Mouse (Mus musculus) right cerebral cortex, postnatal 4 days (tissue): ENCODE measurements at regions not wholly inside any gene's neighbourhood (a gene's known extent, or its start where the extent isn't known, plus 50 kb on each side); places are given as distances from the start of the nearest gene placed in this dataset.

ENCODE experiments used
- DNase-seq: peaks from one replicate; pipeline ENCODE4 v3.0.0-alpha.2; 2022

DNA sequence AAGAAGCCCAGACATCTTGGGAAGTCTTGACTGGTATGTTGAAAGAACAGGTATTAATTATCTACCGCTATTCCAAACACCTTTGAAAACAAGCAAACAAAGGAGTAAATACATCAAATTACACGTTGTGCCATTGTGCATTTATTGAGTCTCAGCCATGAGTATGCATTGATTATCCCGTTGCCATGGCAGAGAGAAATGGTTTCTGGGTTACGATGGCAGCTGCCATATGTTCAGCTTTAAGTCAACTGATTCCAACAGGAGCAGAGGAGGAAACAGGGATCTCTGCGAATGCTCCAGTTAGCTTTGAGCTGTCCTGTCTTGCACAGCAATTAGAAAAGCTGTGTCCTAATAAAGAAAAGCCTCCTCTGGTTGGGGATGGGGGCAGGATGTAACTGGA, 475.4 kb downstream of the Tox3 start:
- no peak for DNase-seq

DNA sequence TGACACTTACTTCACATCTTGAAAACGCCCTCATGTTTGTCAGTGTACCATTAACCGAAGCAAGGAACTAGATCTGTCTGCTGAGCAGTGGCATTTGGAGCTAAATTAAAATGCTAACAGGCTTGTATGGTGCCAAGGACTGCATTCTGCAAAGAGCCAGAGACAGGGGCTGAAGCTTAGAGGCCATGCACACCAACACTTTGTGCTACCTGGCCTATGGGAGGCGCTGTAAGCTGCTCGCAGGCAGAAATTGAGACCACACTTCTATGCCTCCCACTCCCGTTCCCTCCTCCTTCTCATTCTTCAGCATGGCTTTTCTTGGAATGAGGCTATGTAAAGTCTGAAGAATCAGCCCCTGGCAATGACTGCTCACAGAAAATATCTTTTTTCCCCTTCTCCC, 476.2 kb downstream of the Tox3 start:
- DNase-seq: peak; percentile 16

DNA sequence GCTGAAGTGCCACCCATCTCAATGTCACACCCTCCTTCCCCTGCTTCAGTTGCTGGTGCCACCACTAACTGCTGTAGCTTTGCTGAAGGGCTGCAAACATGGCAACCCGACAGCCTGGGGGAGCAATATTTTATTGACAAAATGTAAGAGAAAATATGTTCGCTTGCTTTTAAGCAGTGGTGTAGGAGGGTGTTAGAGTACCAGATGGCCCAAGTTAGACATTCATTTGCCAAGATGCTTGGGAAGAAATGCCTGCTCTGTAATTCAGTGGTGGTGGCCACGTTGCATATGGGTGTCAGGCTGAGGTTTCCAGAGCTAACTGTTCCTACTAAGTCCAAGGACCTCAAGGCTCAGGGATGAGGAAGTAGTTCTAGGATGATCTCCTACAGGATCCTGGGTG, 488.3 kb downstream of the Tox3 start:
- peak; percentile 9 for DNase-seq

DNA sequence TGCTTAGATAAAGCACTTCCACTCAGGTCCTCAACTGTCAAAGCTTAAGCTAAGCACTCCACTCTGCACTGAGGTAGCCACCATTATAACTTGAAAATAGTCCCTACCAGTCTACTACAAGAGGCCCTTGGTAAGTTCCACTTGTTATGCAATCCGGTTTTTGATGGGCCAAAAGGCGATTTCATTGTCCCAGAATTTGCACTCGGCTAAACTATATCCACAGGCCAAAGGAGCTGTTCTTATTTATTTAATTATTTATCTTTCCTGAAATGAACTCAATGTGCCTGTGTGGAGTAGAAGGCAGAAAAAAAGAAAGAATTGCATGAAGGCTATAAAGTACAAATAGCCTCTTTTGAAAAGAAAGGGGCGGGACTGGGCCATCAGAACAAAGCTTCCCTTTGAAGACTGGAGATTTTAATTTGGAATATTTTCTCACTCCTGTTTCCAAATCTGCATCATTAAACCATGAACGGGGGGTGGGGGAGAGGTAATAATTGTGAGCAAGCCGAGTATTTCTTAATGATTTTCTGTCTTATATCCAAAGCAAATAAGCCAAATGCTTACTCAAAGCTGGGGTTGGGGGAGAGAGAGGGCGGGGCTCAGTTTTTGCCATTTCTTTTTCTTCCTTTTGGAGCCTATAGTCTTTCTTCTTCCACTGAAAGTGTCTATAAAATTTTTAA, 489.3 kb downstream of the Tox3 start:
- no peak for DNase-seq

DNA sequence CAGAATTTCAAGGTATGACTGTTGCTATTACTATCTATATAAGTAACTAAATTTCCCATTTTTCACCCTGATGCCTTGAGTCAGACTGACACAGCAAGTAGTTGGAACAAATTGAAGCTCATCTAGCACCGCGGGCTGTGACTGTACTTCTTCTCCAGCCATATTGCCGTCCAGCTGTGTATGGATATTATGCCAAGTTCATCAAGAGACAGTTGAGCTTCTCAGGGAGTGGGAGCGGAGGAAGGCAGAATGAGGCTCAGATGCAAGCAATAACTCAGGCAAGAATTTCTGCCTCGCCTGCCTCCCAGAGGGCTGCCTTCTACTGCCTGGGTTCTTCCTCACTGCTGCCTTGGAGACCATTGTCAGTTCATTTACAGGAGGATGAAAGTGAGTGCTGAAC, 492.6 kb downstream of the Tox3 start:
- no peak for DNase-seq

DNA sequence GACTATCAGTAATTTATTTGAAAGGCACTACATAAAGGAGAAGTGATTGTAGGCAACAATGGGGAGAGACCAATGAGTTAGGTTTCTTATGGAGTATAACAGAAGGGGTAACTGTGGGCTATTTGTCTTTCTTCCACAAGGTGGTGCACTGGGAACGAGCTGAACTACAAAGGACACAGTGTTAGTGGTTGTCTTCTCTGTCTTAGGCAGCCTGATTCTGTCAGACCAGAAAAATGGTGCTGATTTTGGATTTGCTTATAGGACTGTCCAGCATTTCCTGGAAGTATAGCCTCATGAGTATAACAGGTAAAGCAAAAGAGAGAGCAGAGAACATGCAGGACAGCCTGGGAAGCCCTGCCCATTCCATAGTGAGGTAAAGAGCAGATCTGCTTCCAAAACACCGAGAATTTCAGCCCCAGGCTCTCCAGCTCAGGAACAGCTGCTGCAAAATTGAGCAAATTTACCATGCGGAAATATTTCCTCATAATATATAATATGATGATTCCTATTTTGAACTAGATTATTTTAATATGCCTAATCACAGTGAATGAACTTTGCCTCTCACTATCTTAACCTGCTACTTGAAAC, 497.8 kb downstream of the Tox3 start:
- peak; percentile 61 for DNase-seq

DNA sequence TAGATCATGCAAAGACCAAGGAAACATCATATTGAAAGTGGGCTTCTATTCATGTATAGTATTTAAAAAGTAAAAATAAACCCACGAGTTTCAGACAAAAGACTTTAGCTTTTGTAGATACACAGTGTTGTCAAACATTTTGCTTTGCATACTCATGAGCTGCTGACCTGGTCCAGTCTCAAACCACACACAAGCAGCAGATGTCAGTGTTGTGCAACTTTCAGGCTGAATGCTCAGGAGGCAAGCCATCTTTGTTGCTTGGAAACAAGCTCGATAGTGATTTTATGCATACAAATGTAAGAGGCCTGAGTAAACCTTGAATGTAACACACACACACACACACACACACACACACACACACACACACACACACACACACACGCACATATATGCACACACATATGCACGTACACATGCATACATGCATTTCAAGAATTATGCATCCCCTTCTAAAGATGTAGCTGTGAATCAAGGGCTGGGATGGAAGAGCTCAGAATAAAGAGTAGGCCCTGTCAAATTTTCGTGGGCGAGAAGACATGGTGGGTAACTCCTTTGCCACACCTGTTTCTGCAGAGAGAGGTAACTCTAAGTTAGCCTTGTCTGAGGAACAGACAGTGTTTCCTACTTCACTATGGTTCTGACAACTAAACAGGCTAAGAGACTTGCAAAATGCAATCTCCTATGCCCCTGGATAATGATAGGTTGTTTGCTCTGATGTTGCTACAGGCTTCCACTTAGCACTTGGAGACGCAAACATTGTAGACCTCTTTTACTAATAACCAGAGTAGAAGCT, 498.5 kb downstream of the Tox3 start:
- DNase-seq: peak; percentile 68

DNA sequence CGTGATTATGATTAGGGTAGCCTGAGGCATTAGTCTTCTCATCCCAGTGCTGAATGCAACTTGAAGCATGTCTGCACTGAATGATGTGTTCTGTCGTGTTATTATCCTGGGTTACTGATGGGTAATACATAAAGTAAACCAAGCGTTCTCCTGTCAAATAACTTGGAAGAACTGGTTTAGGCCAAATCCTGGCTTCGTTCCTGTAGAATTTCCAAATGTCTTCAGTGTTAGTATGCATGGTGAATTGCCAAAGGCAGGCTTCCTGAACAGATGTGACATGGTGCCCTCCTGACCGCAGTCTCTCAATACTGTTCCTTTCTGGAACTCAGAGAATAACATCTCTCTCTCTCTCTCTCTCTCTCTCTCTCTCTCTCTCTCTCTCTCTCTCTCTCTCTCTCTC, 509.6 kb downstream of the Tox3 start:
- DNase-seq: no peak

DNA sequence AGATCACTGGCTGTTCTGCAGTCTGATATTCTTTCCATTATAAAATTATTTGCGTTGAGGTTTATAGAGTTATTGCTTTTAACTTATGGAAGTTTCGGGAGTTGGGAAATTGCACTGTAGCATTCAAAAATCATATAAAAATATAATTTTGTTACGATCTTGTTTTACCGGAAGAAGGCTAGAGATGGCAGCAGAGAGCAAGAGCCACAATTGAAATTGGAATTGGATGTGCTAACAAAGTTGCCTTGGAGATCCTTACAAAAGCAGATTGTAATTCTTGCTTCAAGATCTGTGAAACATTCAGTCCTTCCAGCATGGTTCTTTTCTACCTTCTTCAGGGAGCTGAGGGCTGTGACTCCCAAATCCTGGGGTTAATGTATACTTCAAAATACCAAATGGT, 514.4 kb downstream of the Tox3 start:
- peak; percentile 4 for DNase-seq

DNA sequence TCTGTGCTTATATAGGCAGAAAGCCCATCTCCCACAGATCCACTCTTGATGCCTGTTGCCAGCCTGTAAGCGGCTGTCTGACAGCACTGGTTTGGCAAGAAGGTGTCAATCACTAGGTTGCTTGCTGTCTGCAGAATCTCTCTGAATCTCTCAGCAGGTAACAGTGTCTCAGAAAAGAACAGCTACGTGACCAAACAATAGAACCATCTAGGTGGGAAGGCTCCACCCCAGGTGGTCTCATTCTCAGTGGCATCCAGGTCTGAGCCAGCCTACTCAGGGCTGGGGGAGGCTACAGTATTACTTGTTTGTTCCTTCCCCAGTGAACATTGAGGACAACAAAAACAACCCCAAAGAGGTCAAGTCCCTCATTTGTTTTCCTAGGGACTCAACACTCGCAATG, 523.6 kb downstream of the Tox3 start:
- no peak for DNase-seq

DNA sequence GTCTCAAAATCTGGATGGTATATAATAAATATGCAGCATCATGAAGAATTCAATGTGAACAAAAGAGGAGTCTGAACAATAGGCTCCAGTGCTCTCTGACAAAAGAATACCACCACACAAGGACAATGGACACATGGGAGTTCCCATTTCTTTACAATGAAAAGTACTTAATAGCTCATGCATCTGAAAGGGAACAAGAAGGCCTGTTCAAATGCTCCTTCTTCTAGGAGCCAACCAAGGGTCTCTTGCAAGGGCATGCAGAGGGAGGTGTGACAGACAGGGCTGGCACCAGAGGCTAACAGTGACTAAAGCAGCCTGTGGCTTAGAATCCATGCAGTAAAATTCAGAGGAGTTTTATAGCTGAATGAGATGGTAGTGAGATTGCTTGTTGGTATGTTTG, 524.5 kb downstream of the Tox3 start:
- no peak for DNase-seq

DNA sequence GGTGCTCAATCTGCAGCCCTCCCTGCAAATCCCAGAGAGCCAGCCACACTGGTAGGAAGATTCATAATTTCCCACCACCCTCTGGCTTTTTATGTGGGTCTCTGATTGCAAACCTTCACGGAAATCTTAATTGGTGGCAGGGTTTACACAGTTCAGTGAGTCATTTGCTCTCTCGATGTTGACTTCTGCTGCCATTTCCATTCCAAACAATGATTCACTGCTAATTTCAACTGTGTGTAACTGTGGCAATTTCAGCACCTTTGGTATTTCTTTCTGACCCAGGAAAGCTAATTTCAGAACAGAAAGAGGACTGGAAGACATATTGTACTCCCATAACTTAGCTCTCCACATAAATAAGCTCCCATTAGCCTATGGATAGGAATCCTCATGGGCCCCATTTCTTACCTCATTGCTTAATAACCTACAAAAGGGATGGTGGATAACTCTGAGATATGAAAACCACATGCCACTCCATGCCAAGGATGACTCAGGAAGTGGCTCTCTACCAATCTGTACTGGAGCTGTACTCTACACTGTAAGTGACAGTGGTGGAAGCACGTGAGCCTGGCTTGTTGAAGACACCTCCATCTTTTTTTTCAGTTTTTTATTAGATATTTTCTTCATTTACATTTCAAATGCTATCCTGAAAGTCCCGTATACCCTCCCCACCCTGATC, 536.0 kb downstream of the Tox3 start:
- no peak for DNase-seq

DNA sequence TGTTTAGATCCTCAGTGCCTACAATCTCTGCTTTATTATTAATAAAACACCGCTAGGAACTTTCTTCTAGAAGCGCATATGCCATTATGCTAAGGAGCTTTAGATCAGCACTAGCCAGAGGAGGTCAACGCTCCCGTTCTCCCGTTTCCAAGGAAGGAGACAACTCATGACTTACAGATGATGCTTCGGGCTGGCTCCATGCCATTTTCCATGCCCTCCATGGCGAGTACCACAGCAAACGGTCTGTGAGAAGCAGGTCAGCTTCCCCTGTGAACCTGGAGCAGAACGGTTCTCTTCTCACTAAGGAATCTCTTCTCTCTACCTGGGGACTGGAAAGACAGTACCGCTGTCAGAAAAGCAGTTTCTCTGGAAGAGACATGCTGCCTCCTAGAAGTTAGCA, 559.8 kb downstream of the Tox3 start:
- no peak for DNase-seq

DNA sequence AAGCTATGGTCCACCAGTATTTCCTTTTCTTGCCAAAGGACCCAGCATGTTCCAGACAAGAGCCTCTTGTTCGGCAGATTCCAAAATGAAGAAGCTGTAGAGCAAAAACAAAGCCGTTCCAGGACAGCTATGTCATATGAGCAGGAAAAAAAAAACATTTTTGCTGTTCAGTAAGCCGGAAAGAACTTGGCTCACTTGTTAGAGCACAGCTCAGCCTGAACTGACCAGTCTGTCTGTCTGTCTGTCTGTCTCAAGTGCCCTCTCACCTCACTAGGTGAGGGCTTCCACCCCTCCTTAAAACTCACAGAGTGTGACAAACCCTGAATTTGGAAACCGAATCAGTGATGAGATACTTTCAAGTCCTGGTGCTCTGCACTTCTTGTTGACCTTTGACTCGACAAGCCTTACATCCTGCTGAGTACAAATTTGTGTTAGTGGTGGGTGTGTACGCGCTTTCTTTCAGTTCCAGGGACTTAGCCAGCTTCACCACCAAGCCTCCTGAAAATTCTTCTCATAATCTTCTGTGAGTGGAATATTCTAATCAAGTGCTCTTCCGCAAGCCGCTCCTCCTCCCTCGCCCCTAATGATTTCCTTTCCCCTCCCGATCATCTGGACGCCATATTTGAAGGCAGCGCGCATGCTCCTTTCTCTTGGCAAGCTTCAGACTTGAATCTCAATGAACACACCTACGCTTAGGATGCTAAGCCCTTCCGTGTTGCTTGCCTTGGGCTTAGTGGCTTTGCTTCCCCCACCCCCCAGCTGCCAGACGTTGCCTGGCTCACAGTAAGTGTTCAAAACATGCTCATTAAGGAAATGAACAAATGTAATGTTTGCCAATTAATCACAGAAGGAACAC, 560.9 kb downstream of the Tox3 start:
- DNase-seq: peak; percentile 27

DNA sequence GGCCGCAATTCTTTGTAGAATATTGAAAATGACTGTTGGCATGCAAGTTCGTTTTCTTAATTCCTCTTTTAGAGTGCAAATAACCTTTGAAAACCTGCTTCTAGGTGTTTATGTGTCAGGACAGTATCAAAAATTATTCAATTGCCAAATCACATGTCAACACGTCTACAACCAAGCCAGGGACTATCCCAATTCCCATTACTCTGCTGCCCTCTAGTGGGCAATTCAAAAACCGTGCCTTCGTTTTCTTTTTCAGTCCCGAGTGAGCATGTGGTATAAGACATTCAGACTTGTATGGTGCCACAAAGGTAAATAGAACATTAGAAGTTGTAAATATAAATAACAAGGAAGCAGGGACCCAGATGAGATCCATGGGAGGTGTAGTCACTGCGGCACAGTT, 563.1 kb downstream of the Tox3 start:
- DNase-seq: peak; percentile 80

DNA sequence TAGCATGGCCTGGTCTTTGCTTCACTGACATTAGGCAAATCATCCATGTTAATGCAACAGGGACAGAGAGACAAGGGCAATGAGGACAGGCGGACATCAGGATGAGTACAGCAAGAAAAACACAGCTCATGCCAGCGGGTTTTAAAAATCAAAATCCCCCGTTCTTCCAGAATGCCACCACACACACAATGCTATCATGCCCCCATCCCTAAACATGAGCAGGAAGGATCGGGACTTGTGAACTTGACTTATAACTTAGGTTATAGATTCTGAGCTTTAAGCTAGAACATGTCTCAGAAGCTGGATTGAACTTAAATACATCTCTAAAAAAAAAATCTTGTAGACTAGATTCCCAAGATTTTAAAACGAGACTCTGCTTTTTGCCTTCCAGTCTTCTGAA, 564.8 kb downstream of the Tox3 start:
- DNase-seq: no peak

DNA sequence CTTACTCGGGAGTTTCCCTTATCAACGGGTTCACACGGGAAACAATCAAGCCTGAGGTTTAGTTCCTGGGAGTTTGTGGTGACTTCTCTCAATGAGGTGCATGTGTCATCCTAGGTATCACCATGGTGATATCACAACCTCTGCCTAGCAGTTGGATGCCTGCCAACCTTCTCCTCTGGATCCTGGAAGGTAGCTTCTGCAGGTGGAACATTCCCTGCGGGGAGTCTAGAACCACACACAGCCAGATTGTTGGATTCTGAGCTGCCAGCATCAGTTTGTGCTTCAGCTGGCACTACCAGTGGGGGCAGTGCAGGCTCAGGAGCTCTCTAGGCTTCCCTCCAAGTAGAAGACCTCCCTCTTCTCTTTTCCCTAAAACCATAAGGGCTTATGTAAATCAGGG, 581.8 kb downstream of the Tox3 start:
- no peak for DNase-seq

DNA sequence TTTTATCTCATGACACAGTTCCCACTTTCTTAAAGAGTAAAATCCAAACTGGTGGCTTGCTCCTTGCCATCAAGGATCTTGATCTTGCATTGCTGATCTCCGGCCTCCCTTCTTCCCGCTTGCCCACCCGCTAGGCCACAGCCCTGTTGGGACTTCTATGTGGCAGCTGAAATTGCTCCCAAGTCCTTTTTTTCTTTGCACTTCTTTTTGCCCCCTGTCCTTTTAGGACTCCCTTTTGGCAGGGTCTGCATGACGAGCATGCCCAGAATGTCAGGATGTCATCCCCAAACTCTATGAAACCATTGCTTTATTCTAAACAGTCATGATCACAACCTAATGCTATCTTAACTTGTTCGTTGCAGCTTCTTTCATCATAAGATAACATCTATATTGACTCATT, 588.6 kb downstream of the Tox3 start:
- no peak for DNase-seq

DNA sequence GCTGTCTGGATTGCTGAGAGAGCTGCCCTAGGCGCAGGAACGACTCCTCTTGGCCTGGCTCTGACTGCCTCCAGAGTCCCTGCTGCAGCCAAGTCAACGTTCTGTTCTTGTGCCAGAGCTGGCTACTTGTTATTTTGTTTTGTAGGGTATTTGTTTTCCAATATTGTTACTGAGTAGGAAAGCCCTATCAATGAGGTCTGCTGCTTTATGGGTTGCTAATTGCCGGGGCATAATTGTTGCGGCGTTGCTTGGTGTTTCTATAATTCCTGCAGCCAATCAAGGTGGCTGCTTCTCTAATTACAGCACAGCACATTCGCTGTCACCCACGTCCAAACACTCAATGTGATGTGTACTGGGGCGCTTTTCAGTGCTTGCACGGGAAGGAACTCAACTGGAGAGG, 589.4 kb downstream of the Tox3 start:
- no peak for DNase-seq

DNA sequence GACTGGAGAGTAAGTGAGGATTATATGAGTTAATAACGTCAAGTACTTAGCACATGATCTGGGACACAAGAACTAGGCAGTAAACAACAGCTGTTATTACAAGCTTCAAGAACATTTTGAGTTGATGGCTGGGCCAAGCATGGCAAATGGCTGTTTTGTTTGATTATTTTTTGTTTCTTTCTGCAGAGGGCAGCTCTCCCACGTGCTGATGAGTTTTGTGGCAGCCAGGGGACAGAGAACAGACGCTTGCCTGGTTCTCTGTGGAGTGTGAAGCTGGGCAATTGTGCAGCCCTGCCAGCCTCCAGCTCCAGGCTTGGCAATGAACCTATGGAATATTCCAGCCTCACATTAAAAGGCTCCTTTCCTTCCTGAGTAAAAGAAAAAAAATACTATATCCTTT, 592.2 kb downstream of the Tox3 start:
- DNase-seq: no peak

DNA sequence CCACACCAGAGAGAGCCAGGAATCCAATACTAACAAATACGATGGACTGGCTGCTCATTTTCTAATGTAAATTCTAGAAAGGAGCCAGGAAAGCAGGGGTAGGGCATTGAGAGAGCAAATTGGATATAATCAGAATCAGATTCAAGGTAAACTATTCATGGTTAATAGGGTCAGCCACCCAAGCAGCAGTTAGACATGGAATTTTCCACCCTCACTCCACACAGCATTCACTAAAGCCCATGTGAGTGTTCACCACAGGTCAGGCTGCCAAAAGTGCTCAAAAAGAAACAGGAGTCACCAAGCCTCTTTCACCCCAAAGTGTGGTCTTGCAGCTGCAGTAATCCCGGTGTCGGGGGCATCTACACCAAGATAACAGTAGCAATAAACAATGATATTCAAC, 596.9 kb downstream of the Tox3 start:
- DNase-seq: no peak

DNA sequence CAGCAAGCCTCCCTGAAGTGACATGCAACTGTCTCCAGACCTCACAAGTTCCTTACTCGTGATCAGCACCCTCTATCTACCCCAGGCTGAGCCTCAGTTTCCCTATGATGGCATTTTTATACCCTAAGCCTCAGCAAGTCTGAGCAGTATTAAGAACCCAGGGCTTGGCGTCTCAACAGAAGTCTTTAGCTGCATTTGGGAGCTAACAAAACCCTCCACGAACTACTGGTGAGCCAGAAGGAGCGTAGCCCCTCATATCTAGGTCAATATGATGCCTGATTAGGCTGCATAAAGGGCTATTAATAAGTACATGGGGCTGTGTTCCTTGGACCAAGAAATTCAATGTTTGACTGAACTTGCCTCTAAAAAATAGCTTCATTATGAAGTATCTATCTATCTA, 600.4 kb downstream of the Tox3 start:
- no peak for DNase-seq
